Mouse (Mus musculus): Measurements from ENCODE around the gene Galnt6. TPM values are rescaled to one million over a fixed set of nuclear protein-coding genes. Genes with fewer than 3 reads are reported as not detected.
A peak's percentile ranks its signal among the peaks of the same experiment; 100 is the strongest.

Galnt6 gene
- polyA plus RNA-seq, 1 experiment from 2014 or later, result 1.8 TPM

DNA sequence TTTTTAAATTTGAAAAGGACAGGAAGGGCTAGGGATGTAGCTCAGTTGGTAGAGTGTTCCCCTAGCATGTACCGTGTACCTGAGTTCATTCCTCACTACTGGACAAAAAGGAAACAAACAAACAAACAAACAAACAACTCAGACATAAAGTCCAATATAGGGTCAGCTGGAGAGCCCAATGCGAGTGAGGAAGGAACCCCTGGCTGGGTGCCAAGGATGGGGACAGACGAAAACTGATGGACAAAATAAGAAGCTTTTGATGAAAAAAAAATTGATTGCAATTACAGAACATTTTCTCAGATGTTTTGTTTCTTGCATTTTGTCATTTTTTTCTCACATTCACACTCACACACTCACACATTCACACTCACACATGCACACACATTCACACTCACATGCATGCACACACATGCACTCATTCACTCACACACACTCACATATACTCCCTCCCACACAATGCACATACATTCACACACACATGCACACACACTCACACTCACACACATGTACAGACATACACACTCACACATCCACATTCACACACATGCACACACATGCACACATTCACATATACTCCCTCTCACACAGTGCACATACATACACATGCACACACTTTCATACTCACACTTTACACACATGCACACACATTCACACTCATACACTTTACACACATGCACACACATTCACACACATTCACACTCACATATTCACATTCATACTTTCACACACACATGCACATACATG is 26.9 kb upstream of the Galnt6 start:
- peaks cover under 1% of the 10 kb centered on the region; the same call in 1 of the 2 replicates for H3K4me1 ChIP-seq (ENCODE audit: control insufficient read depth, low read depth, low read length)
- H3K27me3 ChIP-seq (ENCODE audit: control insufficient read depth, insufficient read depth, low read depth, low read length), result peaks cover 7% of the 10 kb centered on the region
- H3K9me3 ChIP-seq (replicated peaks; ENCODE audit: control insufficient read depth, low read length), result no peaks in the 10 kb centered on the region
- no peak overlapping the region for H3K27ac ChIP-seq (ENCODE audit: low read length)
- no peaks in the 10 kb centered on the region for H3K36me3 ChIP-seq (ENCODE audit: control insufficient read depth, insufficient read depth)
- no peak for ATAC-seq (ENCODE audit: low read depth)
- no peak overlapping the region for H3K4me2 ChIP-seq (ENCODE audit: low read depth, low read length)
- H3K9ac ChIP-seq (ENCODE audit: low read depth, low read length), result no peak overlapping the region
- 49% methylated on average over 3 of the region's 3 CpGs for WGBS (ENCODE audit: insufficient replicate concordance)
- H3K4me3 ChIP-seq (ENCODE audit: low read depth, low read length), result no peak overlapping the region

DNA sequence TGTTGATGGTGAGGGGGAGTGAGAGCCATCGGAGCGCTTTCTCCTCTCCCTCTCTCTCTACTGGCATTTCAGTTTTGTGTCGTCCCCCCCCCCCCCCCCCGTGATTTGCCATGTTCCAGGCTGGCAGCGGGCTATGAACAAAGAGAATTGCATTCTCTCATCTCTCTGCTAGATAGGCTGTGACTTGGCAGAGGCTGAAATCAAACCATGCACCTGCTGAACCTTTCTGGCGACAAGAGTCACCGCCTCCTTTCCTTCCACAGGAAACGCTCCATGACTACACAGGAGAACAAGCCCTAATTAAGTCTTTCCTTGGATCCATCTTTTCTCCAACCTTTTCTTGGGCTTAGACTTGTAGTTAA is 26.3 kb upstream of the Galnt6 start:
- Histone ChIP-seq H3K9ac (ENCODE audit: low read depth, low read length) (no peak overlapping the region), H3K27me3 (ENCODE audit: control insufficient read depth, insufficient read depth, low read depth, low read length) (peaks cover 1% of the 10 kb centered on the region; the same call in 1 of the 2 replicates), H3K4me1 (ENCODE audit: control insufficient read depth, low read depth, low read length) (peaks cover 1% of the 10 kb centered on the region), H3K9me3 (replicated peaks; ENCODE audit: control insufficient read depth, low read length) (no peaks in the 10 kb centered on the region), H3K36me3 (ENCODE audit: control insufficient read depth, insufficient read depth) (no peaks in the 10 kb centered on the region), H3K27ac (ENCODE audit: low read length) (no peak overlapping the region), H3K4me2 (ENCODE audit: low read depth, low read length) (no peak overlapping the region), H3K4me3 (ENCODE audit: low read depth, low read length) (no peak overlapping the region)
- no peak for ATAC-seq (ENCODE audit: low read depth)
- WGBS (ENCODE audit: insufficient replicate concordance), result 38% methylated on average over 7 of the region's 8 CpGs

DNA sequence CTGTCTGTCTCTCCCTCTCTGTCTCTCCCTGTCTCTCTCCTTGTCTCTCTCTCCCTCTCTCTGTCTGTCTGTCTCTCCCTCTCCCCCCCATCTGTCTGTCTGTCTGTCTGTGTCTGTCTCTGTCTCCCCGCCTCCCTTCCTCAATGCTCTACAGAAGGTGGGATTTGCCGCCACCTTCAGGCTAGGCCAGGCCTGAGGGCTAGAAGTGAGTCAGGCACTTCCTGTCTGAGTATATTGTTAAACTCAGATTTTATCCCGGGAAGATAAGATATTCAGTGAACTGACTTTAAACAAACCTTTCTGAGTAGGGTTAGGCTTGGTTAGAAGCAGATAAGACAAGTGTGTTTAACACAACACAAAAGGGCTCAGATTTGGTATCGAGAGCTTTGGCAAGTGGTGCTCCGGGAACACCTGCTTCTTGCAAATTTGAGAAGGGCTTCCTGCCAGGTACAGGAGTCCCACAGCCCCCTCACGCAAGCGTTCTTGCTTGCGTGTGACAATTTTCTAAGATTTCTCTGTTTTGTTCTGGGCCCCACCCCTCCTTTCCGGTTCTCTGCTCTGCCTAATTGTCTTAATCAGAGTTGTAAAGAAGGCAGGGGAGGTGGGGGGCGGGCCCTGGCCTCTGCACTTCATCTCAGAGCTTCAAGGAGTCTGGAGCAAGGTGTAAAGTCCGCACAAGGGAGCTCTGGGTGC is 25.8 kb upstream of the Galnt6 start:
- Histone ChIP-seq H3K36me3 (ENCODE audit: control insufficient read depth, insufficient read depth) (no peaks in the 10 kb centered on the region), H3K9me3 (replicated peaks; ENCODE audit: control insufficient read depth, low read length) (no peaks in the 10 kb centered on the region), H3K27me3 (ENCODE audit: control insufficient read depth, insufficient read depth, low read depth, low read length) (no peaks in the 10 kb centered on the region; the same call in 1 of the 2 replicates), H3K27ac (ENCODE audit: low read length) (no peak overlapping the region), H3K9ac (ENCODE audit: low read depth, low read length) (no peak overlapping the region), H3K4me3 (ENCODE audit: low read depth, low read length) (no peak overlapping the region), H3K4me1 (ENCODE audit: control insufficient read depth, low read depth, low read length) (peaks cover 7% of the 10 kb centered on the region), H3K4me2 (ENCODE audit: low read depth, low read length) (no peak overlapping the region)
- WGBS (ENCODE audit: insufficient replicate concordance), result 7% methylated on average over 11 of the region's 11 CpGs
- ATAC-seq (ENCODE audit: low read depth), result no peak

DNA sequence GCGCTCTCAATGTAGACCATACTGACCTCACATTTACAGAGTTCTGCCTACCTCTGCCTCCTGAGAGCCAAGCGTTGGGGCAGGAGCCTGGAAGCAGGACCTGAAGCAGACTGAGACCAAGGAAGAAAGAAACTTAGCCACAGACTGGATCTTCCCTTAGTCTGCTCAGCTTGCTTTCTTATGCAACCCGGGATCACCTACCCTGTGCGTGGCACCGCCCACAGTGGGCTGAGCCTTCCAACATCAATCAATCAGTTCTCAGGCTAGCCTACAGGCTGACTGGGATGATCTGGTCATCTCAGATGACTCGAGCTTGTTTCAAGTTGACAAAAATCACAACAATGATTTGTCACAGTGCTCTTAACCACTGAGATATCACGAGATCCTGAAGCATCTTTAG is 24.9 kb upstream of the Galnt6 start:
- ATAC-seq (ENCODE audit: low read depth), result no peak
- H3K27me3 ChIP-seq (ENCODE audit: control insufficient read depth, insufficient read depth, low read depth, low read length), result no peaks in the 10 kb centered on the region; the same call in 1 of the 2 replicates

DNA sequence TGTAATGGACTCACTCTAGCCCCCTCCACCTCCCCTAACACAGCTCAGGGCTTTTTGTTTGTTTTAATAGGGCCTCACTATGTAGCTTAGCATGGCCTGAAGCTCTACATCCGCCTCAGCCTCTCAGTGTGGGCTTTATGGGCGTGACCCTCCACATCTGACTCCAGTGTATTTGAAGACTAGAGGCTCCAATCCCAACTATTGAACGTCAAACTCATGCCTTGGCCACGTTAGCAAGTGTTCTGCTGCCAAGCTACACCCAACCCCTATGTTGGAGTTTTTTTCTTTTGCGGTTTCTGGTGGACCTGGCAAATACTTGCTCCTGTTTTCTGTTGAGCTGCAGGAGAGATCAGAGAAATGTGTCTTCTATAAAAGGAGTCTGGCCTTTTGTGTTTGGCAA is 23.9 kb upstream of the Galnt6 start:
- H3K9ac ChIP-seq (ENCODE audit: low read depth, low read length), result no peak overlapping the region
- H3K4me2 ChIP-seq (ENCODE audit: low read depth, low read length), result no peak overlapping the region
- WGBS (ENCODE audit: insufficient replicate concordance), result 60% methylated on average over 5 of the region's 5 CpGs
- H3K36me3 ChIP-seq (ENCODE audit: control insufficient read depth, insufficient read depth), result no peaks in the 10 kb centered on the region
- no peak overlapping the region for H3K27ac ChIP-seq (ENCODE audit: low read length)
- H3K4me1 ChIP-seq (ENCODE audit: control insufficient read depth, low read depth, low read length), result peaks cover 21% of the 10 kb centered on the region
- no peak overlapping the region for H3K4me3 ChIP-seq (ENCODE audit: low read depth, low read length)
- no peaks in the 10 kb centered on the region for H3K9me3 ChIP-seq (replicated peaks; ENCODE audit: control insufficient read depth, low read length)
- H3K27me3 ChIP-seq (ENCODE audit: control insufficient read depth, insufficient read depth, low read depth, low read length), result no peaks in the 10 kb centered on the region; the same call in 1 of the 2 replicates
- ATAC-seq (ENCODE audit: low read depth), result no peak

More for the DNA sequence above, 24.9 kb upstream of the Galnt6 start:
- Histone ChIP-seq H3K9me3 (replicated peaks; ENCODE audit: control insufficient read depth, low read length) (no peaks in the 10 kb centered on the region), H3K9ac (ENCODE audit: low read depth, low read length) (no peak overlapping the region), H3K27ac (ENCODE audit: low read length) (no peak overlapping the region), H3K4me1 (ENCODE audit: control insufficient read depth, low read depth, low read length) (peaks cover 15% of the 10 kb centered on the region), H3K4me3 (ENCODE audit: low read depth, low read length) (no peak overlapping the region), H3K36me3 (ENCODE audit: control insufficient read depth, insufficient read depth) (no peaks in the 10 kb centered on the region), H3K4me2 (ENCODE audit: low read depth, low read length) (no peak overlapping the region)
- WGBS (ENCODE audit: insufficient replicate concordance), result 32% methylated on average over 7 of the region's 7 CpGs

DNA sequence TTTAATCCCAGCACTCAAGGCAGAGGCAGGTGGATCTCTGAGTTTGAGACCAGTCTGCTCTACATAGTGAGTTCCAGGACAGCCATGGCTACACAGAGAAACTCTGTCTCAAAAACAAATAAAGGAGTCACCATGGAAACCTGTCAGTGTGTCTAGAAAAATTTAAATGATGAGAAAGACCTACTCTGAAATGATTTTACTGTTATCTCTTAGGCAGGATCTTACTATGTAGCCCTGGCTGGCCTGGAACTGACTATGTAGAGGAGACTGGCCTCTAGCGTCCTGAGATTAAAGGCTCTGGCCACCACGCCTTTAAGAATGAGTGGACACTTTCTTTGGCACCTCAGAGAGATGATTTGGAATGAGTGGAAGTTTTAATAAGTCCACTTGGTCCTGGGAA is 23.3 kb upstream of the Galnt6 start:
- Histone ChIP-seq H3K36me3 (ENCODE audit: control insufficient read depth, insufficient read depth) (no peaks in the 10 kb centered on the region), H3K4me3 (ENCODE audit: low read depth, low read length) (no peak overlapping the region), H3K9me3 (replicated peaks; ENCODE audit: control insufficient read depth, low read length) (no peaks in the 10 kb centered on the region), H3K27ac (ENCODE audit: low read length) (no peak overlapping the region), H3K9ac (ENCODE audit: low read depth, low read length) (no peak overlapping the region), H3K27me3 (ENCODE audit: control insufficient read depth, insufficient read depth, low read depth, low read length) (no peaks in the 10 kb centered on the region; the same call in 1 of the 2 replicates), H3K4me1 (ENCODE audit: control insufficient read depth, low read depth, low read length) (peaks cover 27% of the 10 kb centered on the region), H3K4me2 (ENCODE audit: low read depth, low read length) (no peak overlapping the region)
- no peak for ATAC-seq (ENCODE audit: low read depth)
- 53% methylated on average over 2 of the region's 2 CpGs for whole genome bisulfite sequencing (ENCODE audit: insufficient replicate concordance)

DNA sequence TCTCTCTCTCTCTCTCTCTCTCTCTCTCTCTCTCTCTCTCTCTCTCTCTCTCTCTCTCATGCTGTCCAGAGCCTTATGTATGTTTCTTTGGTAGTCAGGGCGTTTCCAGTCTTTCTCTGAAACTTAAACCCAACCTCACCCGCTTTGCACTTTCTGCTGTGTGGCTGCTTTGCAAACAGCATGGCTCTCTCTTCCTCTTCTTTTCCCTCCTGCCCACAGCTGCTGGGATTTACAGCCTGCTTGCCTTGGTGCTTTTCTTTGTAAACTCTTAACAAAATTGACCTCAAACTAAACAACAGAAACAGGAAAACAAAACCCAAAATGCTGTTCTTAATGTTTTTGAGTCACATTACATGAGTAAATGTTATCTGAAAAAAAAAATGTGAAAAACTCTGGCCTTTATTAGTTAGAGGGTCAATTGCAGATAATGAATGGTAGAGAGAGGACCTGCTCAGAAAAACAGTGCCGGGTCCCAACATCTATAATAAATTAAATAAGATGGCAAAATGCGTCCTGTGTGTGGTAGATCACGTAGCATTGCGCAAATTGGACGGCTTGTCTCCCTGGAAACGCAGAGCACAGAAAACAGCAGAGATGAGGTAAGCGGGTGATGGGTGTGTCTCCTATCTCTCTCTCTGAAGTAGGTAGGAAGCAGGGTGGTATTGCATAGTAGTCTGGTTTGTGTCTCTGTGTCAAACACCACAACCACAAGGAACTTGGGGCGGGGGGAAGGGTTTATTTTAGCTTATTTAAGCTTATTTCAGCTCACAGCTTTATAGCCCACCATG is 20.8 kb upstream of the Galnt6 start:
- Histone ChIP-seq H3K4me3 (ENCODE audit: low read depth, low read length) (no peak overlapping the region), H3K4me2 (ENCODE audit: low read depth, low read length) (peak overlapping the region; percentile 23; the same call in 1 of the 2 replicates), H3K27me3 (ENCODE audit: control insufficient read depth, insufficient read depth, low read depth, low read length) (no peaks in the 10 kb centered on the region; the same call in 1 of the 2 replicates), H3K9me3 (replicated peaks; ENCODE audit: control insufficient read depth, low read length) (no peaks in the 10 kb centered on the region), H3K9ac (ENCODE audit: low read depth, low read length) (peak overlapping the region; percentile 15; the same call in 1 of the 2 replicates), H3K4me1 (ENCODE audit: control insufficient read depth, low read depth, low read length) (peaks cover 41% of the 10 kb centered on the region), H3K36me3 (ENCODE audit: control insufficient read depth, insufficient read depth) (no peaks in the 10 kb centered on the region), H3K27ac (ENCODE audit: low read length) (no peak overlapping the region)
- no peak for ATAC-seq (ENCODE audit: low read depth)
- 30% methylated on average over 10 of the region's 10 CpGs for WGBS (ENCODE audit: insufficient replicate concordance)

DNA sequence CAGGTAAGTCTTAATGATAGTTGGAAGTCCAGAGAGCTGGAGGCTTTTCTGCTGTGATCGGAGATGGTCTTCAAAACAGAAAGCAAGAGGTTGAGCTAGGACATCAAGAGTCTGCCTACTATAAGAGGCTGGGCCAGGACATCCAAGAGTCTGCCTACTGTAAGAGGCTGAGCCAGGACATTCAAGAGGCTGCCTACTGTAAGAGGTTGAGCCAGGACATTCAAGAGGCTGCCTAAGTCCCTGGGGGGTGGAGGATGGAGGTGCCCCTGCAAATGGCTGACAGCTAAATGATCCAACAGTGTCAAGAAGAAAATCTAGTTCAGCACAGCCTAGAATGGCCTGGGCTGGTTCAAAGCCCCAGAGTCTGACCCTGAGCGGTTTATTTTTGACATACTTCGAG is 19.4 kb upstream of the Galnt6 start:
- whole genome bisulfite sequencing (ENCODE audit: insufficient replicate concordance), result 72% methylated on average over 3 of the region's 3 CpGs
- Histone ChIP-seq H3K4me2 (ENCODE audit: low read depth, low read length) (0 out of 2 replicates have a peak overlapping the region, but pooled peaks have one; percentile 6), H3K27ac (ENCODE audit: low read length) (peak overlapping the region; percentile 84)

More for the DNA sequence above, 19.4 kb upstream of the Galnt6 start:
- Histone ChIP-seq H3K4me1 (ENCODE audit: control insufficient read depth, low read depth, low read length) (peaks cover 41% of the 10 kb centered on the region), H3K36me3 (ENCODE audit: control insufficient read depth, insufficient read depth) (no peaks in the 10 kb centered on the region), H3K9ac (ENCODE audit: low read depth, low read length) (peak overlapping the region; percentile 24; the same call in 1 of the 2 replicates), H3K9me3 (replicated peaks; ENCODE audit: control insufficient read depth, low read length) (no peaks in the 10 kb centered on the region), H3K27me3 (ENCODE audit: control insufficient read depth, insufficient read depth, low read depth, low read length) (no peaks in the 10 kb centered on the region; the same call in 1 of the 2 replicates), H3K4me3 (ENCODE audit: low read depth, low read length) (no peak overlapping the region)
- no peak for ATAC-seq (ENCODE audit: low read depth)

Measured in liver, embryonic 16.5 days (tissue).